Mouse (Mus musculus) neural tube, embryonic 10.5 days (tissue): ENCODE results near the gene Fsd2.

ENCODE experiments used
- DNase-seq: peaks from one replicate; pipeline ENCODE4 v3.0.0-alpha.2; 2017; ENCODE audit warnings: low spot score; ENCODE audit errors: extremely low spot score

Fsd2 gene

DNA sequence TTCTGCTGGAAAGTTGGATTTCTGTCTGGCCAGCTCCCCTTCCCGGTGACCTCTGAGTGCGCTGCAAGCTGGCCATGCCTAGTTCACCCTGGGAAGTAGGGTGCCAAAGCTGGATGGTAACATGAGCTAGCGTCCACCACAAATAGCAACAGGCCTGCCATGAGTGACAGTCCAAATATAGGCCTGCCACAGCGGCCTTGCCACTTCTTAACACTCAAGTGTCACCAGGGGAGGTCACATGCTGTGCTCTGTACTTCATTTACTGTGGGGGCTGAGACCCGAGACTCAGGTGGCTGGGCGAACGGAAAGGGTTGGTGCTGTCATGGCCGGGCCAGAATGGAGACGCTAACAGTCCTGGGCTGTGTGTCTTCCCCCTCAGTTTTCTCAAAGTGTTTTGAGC lies at the start of gene Fsd2:
Fsd2 (minus strand) TSS at position 53 of the 400 bp plus-strand sequence.
- DNase-seq = no peak

DNA sequence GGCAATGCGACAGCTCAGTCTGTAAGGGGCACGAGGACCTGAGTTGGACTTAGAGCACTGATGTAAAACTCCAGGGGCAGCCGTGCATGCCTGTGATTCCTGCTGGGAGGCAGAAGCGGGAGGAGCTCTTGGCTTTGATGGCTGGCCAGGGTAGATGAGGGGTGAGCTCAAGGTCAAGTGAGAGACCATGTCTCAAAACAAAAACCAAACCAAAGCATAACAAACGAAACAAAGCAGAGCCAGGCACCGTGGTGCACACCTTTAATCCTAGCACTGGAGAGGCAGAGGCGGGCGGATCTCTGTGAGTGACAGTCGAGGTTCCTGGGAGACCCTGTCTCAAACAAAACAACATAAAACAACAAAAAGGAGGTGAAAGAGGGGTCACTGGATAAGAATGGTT lies 48.3 kb upstream of the Fsd2 start:
- DNase-seq = no peak

DNA sequence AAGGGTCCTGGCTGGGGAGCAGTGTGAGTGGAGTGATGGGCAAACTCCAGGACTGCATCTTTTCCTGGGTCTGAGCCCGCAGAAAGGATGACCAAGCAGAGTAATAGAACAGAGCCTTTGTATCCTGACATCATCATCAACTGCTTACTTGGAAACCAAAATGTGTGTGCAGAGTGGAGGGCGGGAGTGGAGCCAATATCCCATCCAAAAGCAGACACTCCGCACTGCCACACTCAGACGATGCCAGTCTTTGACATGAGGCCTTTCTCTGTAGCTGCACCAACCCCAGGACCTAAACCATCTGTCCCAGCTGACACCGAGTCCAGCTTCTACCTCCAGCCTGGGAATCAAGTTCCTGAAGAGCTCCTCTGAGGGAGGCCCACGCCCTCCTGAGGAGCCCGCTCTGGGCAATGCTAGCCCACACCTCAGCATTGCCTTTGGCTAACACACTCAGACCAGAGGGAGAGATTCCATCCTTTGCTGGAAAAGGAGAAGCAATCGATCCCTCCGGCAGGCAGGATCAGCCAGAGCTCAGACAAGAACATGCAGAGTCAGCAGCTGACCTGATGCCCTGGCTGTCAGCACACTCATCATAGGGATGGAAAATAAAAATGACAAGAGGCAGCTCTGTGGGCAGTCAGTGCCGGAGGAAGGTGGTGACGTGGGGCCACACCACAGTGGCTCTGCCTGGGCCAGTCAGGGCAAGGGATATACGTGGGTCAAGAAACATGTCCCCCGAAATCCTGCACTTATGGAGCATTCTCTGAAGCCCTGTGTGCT lies 46.3 kb upstream of the Fsd2 start:
- DNase-seq = no peak

DNA sequence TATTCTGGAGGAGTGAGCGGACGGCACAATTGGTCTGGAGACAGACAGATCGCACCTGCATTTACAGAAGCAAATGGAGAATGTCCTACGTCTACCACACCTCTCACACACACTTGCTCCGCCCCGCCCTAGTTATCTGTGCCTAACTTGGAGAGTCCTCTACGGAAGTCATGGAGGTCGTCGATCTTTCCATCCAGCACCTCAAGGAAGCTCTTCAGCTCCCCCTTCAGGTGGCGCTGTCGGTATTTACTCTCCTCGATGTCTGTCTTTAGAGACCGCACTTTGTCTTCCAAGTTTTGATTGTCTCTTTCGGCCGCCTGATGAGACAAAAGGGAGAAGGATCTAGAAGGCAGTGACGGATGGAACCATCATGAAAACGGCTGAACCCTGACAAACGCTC lies 43.4 kb upstream of the Fsd2 start:
- DNase-seq = no peak

DNA sequence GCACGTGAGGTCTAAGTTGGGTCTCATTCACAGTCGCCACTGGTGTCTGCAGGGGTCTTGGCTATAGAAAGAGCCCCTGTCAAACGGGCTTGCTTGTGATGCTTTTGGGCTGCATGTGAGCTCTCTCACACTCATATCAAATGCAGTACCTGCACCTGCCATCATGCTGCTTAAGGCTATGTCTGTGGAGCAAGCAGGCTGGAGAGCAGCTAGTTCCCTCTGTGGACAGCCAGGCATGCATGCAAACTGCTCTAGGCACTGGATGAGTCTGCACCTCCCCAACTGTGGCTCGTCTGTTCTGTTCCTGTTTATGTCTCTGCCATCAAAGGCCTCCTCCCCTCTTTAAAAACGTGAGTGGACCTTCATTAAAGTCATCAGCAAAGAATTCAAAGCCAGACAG lies 39.7 kb upstream of the Fsd2 start:
- no peak for DNase-seq

DNA sequence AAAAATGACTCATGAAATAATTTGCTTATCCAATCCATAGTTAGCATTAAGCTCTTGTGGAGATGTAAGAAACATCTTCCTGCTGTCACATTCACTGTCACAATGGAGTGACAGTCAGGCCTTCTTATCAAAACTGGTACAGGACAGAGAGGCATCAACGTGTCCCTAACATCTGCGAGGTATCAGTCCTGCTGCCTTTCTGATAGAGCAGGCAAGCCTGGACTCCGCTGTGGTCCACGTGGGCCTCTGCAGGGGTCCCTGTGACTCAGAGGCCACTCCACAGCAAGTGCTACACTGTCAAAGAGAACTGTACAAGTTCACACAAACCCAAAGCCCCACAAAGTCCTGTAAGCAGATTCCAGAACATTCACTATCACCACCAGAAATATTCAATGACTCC lies 38.7 kb upstream of the Fsd2 start:
- no peak for DNase-seq

DNA sequence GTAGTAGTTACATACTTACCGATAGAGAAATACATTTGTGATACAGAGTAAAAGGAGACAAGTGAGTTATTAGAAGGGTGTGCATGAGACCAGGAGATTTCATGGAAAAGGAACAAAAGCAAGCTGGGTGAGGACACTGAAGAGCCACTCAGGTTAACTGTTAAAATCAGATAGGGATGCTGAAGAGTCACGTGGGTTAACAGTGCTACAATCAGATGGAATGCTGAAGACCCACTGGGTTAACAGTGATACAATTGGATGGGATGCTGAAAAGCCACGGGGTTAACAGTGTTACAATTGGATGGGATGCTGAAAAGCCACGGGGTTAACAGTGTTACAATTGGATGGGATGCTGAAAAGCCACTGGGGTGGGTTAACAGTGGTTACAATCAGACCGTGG lies 38.2 kb upstream of the Fsd2 start:
- DNase-seq = no peak

DNA sequence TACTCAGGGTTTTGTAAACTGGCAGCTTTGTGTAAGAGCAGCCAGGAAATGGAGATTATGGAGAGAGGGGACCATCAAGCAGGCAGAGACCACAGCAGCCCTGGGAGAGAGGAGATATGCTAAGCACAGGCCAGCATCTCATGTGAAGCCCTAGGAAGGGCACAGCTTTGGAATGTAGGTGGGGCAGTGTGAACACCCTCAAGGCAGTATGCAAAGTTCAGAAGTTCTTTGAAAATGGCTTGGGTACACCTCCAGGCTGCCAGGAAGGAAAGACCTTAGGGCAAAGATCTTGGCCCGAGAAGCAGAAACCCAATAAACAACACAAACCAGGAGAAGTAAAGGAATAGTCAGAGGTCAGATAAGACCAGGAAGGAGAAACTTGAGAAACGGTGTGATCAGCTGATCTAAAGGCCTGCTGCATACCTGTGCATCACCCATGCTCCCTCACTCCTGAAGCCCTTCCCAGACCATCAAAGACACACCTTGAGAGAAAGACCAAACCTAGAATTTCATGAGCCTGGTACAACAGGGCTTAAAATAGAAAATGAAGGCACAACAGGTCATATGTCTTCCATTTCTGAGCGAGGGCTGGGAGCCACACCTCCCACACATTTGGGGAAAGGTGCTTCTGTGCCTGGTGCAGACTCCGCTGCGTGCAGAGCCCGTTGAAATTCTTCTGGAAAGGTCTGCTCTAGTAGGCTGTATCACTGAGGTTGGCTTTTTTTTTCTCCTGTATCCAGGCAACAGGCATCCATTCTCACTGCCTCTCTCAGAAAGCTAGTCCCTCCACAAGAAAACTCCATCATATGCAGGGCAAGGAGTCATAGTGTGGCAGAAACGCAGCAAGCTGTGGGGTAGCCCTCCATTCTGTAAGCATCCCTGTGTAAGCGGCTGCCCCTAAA lies 32.9 kb upstream of the Fsd2 start:
- DNase-seq = no peak

DNA sequence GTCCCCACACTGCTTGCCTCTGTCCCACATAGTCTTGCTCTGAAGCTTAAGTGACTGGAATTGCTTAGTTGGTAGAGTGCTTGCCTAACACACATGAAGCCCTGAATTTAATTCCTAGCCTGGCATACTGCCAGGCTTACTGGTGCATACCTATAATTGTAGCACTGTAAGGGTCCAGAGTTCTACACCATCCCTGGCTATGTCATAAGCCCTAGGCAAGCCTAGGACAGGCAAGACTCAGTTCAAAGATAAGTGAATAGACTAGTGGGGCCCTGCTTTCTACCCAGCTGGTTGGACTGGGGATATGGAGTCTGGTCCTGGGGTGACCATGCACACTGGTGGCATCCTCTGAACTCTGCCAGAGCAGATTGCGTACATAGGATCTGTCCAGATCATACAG lies 30.9 kb upstream of the Fsd2 start:
- no peak for DNase-seq

DNA sequence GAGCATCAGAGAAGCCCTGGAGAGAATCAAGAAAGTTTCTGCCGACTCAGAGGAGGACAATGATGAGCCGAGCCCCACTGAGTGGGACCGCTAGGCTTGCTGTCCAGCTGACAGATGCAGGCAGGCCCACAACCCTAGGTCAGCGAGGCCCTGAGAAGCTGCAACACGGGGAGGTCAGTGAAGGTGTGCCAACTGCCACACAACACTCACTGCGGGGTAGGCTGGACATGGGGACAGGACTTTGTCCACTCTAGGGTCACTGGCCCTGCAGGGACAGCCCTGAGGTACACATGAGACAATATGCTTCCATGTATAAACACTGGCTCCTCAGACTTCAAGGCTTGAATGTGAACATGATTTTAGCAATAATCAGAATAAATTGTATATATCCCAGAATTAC lies 29.3 kb upstream of the Fsd2 start:
- DNase-seq = no peak

DNA sequence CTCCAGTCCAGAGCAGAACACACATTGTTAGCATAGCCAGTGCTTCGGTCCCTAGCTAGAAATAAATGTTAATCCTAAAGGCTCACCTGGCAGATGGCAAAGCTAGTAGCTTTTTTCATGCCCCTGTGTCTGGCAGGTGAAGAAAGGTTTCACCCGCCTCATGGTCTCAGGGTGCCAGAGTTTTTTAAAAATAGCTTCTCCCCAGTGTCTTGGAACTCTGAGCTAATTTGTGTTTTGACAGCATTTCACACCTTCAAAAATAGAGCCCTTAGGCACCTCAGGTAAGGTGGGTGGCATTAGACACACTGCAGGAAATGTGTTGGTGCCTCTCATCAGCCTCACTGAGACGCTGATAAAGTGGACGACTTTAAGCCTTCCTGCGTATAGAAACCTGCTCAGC lies 28.3 kb upstream of the Fsd2 start:
- no peak for DNase-seq

DNA sequence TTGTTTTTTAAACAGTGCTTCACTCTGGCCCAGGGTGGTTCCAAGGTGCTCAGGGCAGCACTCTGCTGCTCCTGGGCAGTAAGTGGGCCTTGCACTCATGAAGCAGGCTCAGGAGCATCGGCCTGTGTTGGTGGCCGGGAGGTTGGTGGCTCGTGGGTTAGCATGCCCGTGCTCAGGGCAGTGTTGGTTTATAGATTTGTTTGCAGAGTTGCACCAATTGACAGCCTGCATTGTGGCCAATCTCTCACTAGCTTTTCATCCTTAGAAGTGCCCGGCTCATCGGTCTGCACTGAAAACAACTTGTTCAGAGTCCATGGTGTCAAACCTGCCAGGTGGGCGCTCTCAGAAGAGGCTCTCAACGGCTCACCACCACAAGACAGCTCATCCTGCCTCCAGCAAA lies 26.6 kb upstream of the Fsd2 start:
- DNase-seq = no peak

DNA sequence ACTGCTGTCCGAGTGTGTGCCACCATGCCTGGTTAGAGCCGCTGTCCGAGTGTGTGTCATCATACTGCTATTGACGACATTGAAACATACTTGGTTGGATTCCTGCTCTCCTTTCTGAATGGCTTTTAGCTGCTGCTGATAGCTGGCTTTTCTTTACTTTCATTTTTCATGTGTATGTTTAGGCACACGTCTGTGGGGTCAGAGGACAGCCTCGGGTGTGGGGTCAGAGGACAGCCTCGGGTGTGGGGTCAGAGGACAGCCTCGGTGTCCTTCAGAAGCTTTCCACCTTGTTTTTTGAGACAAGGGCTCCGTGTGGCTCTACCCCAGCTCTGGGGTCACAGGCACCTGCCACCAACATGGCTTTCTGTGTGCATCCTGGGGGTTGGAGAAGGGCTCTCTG lies 25.9 kb upstream of the Fsd2 start:
- no peak for DNase-seq

DNA sequence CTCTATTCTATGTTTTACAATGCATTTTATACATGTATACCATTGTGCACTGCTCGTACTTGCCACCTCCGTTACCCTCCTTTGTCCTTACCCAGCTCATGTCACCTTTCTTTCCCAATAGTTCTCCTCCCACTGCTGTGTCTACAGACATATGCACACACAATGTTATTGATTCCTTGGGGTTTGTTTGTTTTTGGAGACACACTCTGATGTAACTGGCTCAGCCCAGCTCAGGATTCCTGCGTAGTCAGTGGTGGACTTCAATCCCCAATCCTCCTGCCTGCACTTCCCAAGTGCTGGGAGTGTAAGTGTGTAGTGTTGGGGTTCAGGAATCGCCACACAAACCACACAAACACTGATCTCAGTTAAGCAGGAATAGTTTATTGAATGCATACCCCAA lies 20.5 kb upstream of the Fsd2 start:
- DNase-seq = no peak

DNA sequence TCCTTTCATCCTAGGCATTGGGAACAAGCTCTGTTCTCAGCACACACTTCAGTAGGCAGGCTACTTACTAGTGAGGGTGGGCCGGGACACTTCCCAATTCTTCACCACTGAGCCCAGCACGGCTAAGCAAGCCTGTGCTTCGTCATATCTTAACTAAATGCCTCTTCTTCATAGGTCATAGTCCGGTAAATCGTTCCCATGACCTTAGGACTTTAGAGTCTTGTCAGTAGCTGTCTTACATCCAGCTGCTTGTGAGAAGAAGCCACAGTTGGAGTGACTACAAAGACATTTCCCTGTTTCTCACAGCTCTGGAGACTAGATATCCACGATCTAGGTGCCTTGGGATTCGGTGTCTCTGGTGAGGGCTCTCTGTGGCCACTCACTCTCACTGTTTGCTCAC lies 18.6 kb upstream of the Fsd2 start:
- no peak for DNase-seq

DNA sequence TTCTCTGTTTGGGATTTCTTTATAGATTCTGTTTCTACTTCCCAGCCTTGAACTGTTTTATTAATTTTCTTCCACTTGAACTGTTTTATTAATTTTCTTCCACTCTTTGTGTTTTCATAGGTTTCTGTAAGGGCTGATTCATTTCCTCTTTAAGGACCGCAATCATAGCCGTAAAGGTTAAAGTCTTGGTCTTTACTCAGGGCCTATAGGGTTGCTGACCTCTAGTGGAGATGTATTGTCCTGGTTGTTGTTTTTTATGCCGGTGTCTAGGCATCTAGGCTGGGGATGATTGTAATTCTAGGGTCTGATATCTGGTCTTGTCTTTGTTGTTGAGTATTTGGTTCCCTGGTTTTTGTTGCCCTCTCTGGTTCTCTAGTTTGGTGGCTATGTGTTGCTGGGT lies 16.8 kb upstream of the Fsd2 start:
- DNase-seq = no peak

DNA sequence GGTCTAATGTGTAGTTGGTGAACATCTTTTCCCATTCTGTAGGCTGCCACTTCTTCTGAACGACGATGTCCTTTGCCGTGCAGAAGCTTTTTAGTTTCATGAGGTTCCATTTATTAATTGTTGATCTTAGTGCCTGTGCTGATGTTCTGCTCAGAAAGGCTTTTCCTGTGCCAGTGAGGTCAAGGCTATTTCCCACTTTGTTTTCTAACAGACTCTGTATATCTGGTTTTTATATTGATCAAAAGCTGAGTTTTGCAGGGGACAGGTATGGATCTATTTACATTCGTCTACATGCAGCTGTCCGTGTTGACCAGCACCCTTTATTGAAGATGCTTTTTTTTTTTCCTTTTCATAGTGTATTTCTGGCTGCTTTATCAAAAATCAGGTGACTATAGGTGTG lies 12.6 kb upstream of the Fsd2 start:
- no peak for DNase-seq

DNA sequence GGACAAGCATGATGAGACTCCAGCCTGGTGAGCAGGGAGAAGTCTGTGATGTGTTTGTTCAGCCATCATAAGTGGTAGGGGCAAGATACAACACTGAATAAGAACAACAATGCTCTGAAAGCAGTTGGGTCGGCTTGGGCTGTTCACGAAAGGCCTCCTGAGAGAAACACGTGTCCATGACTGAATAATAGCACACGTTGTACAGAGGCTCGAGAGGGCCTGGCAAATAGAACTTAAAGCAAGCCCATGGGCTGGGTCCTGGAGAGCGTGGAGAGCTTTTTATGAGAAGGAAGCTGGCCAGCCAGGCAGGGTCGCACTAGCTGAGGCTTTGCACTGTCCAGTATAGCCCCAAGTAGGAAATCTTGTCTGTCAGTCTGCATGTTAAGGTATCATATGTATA lies 11.7 kb upstream of the Fsd2 start:
- DNase-seq = no peak

DNA sequence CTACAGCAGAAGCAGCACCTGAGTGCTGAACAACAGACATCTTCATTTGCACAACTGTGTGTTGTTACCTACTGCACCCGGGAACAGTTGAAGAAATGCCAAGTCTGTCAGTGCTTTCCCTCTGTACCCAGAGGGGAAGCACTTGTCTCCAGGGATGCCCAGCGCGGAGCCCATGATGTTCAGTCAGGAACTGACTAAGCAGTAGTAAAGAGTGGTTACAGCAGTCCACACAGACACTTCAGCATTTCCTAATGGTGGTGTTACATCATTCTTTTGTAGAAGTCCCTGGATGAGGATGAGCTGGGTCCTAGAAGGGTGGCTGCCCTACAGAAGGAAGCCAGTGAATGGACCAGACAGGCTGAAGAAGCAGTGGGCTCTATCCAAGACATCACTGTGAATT lies 11.1 kb upstream of the Fsd2 start:
- no peak for DNase-seq

DNA sequence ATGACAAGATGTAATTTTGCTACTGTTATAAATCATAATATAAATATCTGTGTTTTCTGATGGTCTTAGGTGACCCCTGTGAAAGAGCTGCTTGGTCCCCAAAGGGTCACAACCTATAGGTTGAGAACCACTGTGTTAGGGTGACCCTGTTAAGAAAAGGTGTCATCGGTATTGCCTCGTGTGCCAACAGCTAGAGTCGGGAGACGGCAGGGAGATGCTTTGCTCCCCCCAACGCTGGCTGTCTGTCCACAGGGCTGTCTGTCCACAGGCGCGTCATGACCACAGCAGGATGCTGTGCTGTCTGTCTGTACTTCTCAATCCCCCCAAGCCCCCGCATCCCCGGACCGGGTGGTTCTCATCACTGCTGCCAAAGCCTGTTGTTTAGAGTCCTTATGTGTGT lies 8.9 kb upstream of the Fsd2 start:
- no peak for DNase-seq

DNA sequence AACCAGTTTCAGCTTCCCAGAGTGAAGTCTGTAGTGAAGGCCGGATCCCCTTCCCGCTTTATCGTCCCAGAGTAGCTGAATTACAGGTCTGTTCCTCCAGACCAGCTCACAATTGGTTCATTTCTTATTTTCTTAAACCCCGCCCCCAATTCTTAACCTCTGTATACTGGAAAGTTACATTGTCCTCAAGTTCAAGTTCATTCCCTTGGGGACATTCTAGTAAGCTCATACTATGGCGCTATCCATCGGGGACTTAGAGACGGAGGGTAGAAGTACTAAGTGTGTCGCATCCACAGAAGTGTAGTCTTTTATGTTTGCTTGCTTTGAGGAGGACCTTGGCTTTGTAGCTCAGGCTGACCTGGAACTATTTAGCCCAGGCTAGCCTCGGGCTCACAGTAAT lies 7.1 kb upstream of the Fsd2 start:
- no peak for DNase-seq

DNA sequence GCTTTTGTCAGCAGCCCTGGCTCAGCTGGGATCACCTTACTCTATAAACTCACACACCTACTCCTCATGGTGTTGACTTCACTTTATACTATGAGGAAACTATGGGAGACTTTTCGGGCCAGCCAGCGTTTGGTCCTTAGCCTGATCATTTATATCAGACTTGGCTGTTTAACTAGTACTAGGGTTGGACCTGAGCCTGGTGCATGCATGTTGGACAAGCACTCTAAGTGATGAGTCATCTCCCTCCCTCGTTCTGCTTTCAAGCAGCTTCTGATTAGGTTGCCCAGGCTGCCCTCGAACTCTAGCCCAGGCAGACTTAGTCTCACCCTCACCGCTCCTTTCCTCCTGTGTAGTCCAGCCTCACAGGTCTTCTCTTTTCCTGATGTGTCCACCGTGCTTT lies 6.7 kb upstream of the Fsd2 start:
- no peak for DNase-seq
